19 mouse cellular contexts compared by ENCODE assay signal in the genomic region with DNA sequence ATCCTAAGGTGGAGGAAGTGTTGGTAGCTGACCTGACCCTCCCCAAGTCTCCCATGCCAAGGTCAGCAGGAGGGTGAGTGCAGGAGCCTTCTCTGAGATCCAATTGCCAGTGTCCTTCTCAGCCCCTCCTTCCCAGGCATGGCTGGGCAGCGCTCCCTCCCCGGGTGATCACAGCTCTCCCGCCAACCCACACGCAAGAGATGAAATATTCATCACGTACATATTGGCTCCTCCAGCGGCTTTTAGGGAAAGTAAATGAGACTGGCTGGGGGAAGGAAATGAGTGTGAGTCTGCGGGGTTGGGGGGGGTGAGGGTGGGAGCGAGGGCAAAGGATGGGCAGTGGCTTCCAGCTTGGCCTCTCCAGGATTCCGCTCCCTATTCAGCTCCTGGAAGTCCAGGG.
DNase-seq lines count a peak whose midpoint lies in the region; ATAC-seq lines count a peak whose summit lies in the region.
"Had no signal": no experiment of that assay in that cellular context is flagged by ENCODE, and none has a peak within 500 bp of the region (broad histone marks: within the 10 kb centered on the region; RNA-seq: fewer than 3 reads in every experiment).

No protein-coding gene starts in this region.

- H3K36me3 ChIP-seq in hindbrain, embryonic 11.5 days (ENCODE audit: control insufficient read depth, insufficient read depth, low read length), result no peaks in the 10 kb centered on the region
- H3K36me3 ChIP-seq in hindbrain, embryonic 16.5 days (ENCODE audit: control insufficient read depth, insufficient read depth, low read length), result no peaks in the 10 kb centered on the region
- no peaks in the 10 kb centered on the region for H3K36me3 ChIP-seq in midbrain, embryonic 15.5 days (replicated peaks)
- no peaks in the 10 kb centered on the region for H3K36me3 ChIP-seq in midbrain, embryonic 10.5 days
- no peaks in the 10 kb centered on the region for H3K36me3 ChIP-seq in hindbrain, embryonic 12.5 days
- no peaks in the 10 kb centered on the region for H3K36me3 ChIP-seq in hindbrain, embryonic 14.5 days (replicated peaks; ENCODE audit: control insufficient read depth, insufficient read depth)
- H3K36me3 ChIP-seq: embryonic facial prominence, embryonic 15.5 days; forebrain, embryonic 10.5 days; heart, embryonic 12.5 days; intestine, embryonic 15.5 days had no signal

- peak overlapping the region; percentile 39; the same call in 1 of the 2 replicates for H3K27ac ChIP-seq in hindbrain, embryonic 11.5 days (ENCODE audit: low read depth, low read length)
- H3K27ac ChIP-seq in hindbrain, embryonic 16.5 days (ENCODE audit: low read depth, low read length), result no peak overlapping the region
- H3K27ac ChIP-seq in midbrain, embryonic 15.5 days, result 0 out of 2 replicates have a peak overlapping the region, but pooled peaks have one; percentile 11
- H3K27ac ChIP-seq in midbrain, embryonic 10.5 days (replicated peaks), result no peak overlapping the region
- peak overlapping the region; percentile 48; the same call in 1 of the 2 replicates for H3K27ac ChIP-seq in hindbrain, embryonic 12.5 days
- H3K27ac ChIP-seq in hindbrain, embryonic 14.5 days, result peak overlapping the region; percentile 9; the same call in 1 of the 2 replicates
- H3K27ac ChIP-seq: embryonic facial prominence, embryonic 15.5 days; intestine, embryonic 15.5 days had no signal

- DNase-seq in hindbrain, embryonic 11.5 days (ENCODE audit: low spot score), result no peak
- no peak for DNase-seq in midbrain, embryonic 10.5 days (ENCODE audit: low spot score)
- no peak for DNase-seq in hindbrain, embryonic 14.5 days (ENCODE audit: low spot score)
- no peak for DNase-seq in left cerebral cortex, adult 8-10 months (ENCODE audit: low spot score in 2 of 2)
- DNase-seq: adrenal gland, adult 2 months; adrenal gland, postnatal 25 days; cerebellum, adult 8-10 months; cerebellum, postnatal 14 days; embryo, embryonic 11 days; gastrocnemius, postnatal 10 days; heart, postnatal 36 days had no signal

- H3K9me3 ChIP-seq in hindbrain, embryonic 11.5 days (ENCODE audit: control insufficient read depth, low read length), result no peaks in the 10 kb centered on the region
- no peaks in the 10 kb centered on the region for H3K9me3 ChIP-seq in hindbrain, embryonic 16.5 days (ENCODE audit: control insufficient read depth, low read length)
- H3K9me3 ChIP-seq in midbrain, embryonic 15.5 days, result no peaks in the 10 kb centered on the region
- H3K9me3 ChIP-seq in midbrain, embryonic 10.5 days (replicated peaks), result no peaks in the 10 kb centered on the region
- no peaks in the 10 kb centered on the region for H3K9me3 ChIP-seq in hindbrain, embryonic 12.5 days (replicated peaks)
- H3K9me3 ChIP-seq in hindbrain, embryonic 14.5 days (ENCODE audit: control insufficient read depth, low read length), result no peaks in the 10 kb centered on the region
- H3K9me3 ChIP-seq: embryonic facial prominence, embryonic 15.5 days; forebrain, embryonic 10.5 days; heart, embryonic 12.5 days; intestine, embryonic 15.5 days had no signal

- ATAC-seq in hindbrain, embryonic 11.5 days (ENCODE audit: low FRiP score), result no peak
- ATAC-seq in hindbrain, embryonic 16.5 days, result no peak
- no peak for ATAC-seq in midbrain, embryonic 15.5 days (replicated peaks)
- no peak for ATAC-seq in hindbrain, embryonic 12.5 days (ENCODE audit: low FRiP score)
- no peak for ATAC-seq in hindbrain, embryonic 14.5 days (ENCODE audit: low FRiP score)
- ATAC-seq: intestine, embryonic 15.5 days had no signal

- no peak overlapping the region for H3K9ac ChIP-seq in hindbrain, embryonic 11.5 days (ENCODE audit: low read depth, low read length)
- no peak overlapping the region for H3K9ac ChIP-seq in hindbrain, embryonic 16.5 days (ENCODE audit: low read depth, low read length)
- H3K9ac ChIP-seq in midbrain, embryonic 15.5 days, result no peak overlapping the region
- no peak overlapping the region for H3K9ac ChIP-seq in hindbrain, embryonic 12.5 days
- H3K9ac ChIP-seq in hindbrain, embryonic 14.5 days, result no peak overlapping the region
- H3K9ac ChIP-seq: embryonic facial prominence, embryonic 15.5 days; heart, embryonic 12.5 days; intestine, embryonic 15.5 days had no signal

- peaks cover 8% of the 10 kb centered on the region for H3K27me3 ChIP-seq in hindbrain, embryonic 11.5 days (ENCODE audit: control insufficient read depth, insufficient read depth, low read length)
- H3K27me3 ChIP-seq in hindbrain, embryonic 16.5 days (replicated peaks; ENCODE audit: control insufficient read depth, insufficient read depth, low read length), result no peaks in the 10 kb centered on the region
- H3K27me3 ChIP-seq in midbrain, embryonic 15.5 days (replicated peaks), result no peaks in the 10 kb centered on the region; the same call in 1 of the 2 replicates
- peaks cover 96% of the 10 kb centered on the region for H3K27me3 ChIP-seq in midbrain, embryonic 10.5 days (ENCODE audit: low read depth, poor library complexity, severe bottlenecking)
- H3K27me3 ChIP-seq in hindbrain, embryonic 12.5 days, result peaks cover 51% of the 10 kb centered on the region
- H3K27me3 ChIP-seq in hindbrain, embryonic 14.5 days (ENCODE audit: control insufficient read depth, insufficient read depth, low read length), result no peaks in the 10 kb centered on the region; the same call in none of the 2 replicates

- H3K4me3 ChIP-seq in hindbrain, embryonic 11.5 days (ENCODE audit: low read depth, low read length), result no peak overlapping the region
- no peak overlapping the region for H3K4me3 ChIP-seq in hindbrain, embryonic 16.5 days (ENCODE audit: low read length)
- no peak overlapping the region for H3K4me3 ChIP-seq in midbrain, embryonic 15.5 days
- H3K4me3 ChIP-seq in midbrain, embryonic 10.5 days, result no peak overlapping the region
- H3K4me3 ChIP-seq in hindbrain, embryonic 12.5 days, result no peak overlapping the region
- H3K4me3 ChIP-seq in hindbrain, embryonic 14.5 days (replicated peaks; ENCODE audit: low read length), result no peak overlapping the region
- H3K4me3 ChIP-seq: embryonic facial prominence, embryonic 15.5 days; erythroblast, embryonic 14.5 days; forebrain, embryonic 10.5 days; heart, embryonic 12.5 days; intestine, embryonic 15.5 days had no signal

- WGBS in hindbrain, embryonic 11.5 days, result 15% methylated on average over 9 of the region's 9 CpGs
- WGBS in hindbrain, embryonic 16.5 days, result 14% methylated on average over 9 of the region's 9 CpGs
- WGBS in midbrain, embryonic 15.5 days, result 14% methylated on average over 9 of the region's 9 CpGs
- 18% methylated on average over 9 of the region's 9 CpGs for WGBS in midbrain, embryonic 10.5 days
- WGBS in hindbrain, embryonic 12.5 days, result 14% methylated on average over 9 of the region's 9 CpGs
- 15% methylated on average over 9 of the region's 9 CpGs for whole genome bisulfite sequencing in hindbrain, embryonic 14.5 days

- no peak overlapping the region for H3K4me2 ChIP-seq in hindbrain, embryonic 11.5 days (replicated peaks; ENCODE audit: low read depth, low read length)
- no peak overlapping the region for H3K4me2 ChIP-seq in hindbrain, embryonic 16.5 days (ENCODE audit: low read length)
- no peak overlapping the region for H3K4me2 ChIP-seq in midbrain, embryonic 15.5 days
- H3K4me2 ChIP-seq in hindbrain, embryonic 12.5 days (replicated peaks), result no peak overlapping the region
- H3K4me2 ChIP-seq in hindbrain, embryonic 14.5 days (replicated peaks), result no peak overlapping the region
- H3K4me2 ChIP-seq: embryonic facial prominence, embryonic 15.5 days; heart, embryonic 12.5 days; intestine, embryonic 15.5 days had no signal

- H3K4me1 ChIP-seq in hindbrain, embryonic 11.5 days (replicated peaks; ENCODE audit: control insufficient read depth, insufficient read depth, low read length), result peaks cover 2% of the 10 kb centered on the region; the same call in 1 of the 2 replicates
- peaks cover 21% of the 10 kb centered on the region for H3K4me1 ChIP-seq in hindbrain, embryonic 16.5 days (ENCODE audit: control insufficient read depth, insufficient read depth, low read depth, low read length)
- peaks cover 46% of the 10 kb centered on the region for H3K4me1 ChIP-seq in midbrain, embryonic 15.5 days
- H3K4me1 ChIP-seq in midbrain, embryonic 10.5 days, result peaks cover 41% of the 10 kb centered on the region
- peaks cover 51% of the 10 kb centered on the region for H3K4me1 ChIP-seq in hindbrain, embryonic 12.5 days
- H3K4me1 ChIP-seq in hindbrain, embryonic 14.5 days (replicated peaks; ENCODE audit: control insufficient read depth, insufficient read depth, low read length), result peaks cover 33% of the 10 kb centered on the region
- H3K4me1 ChIP-seq: heart, embryonic 12.5 days had no signal

Comparison
In these comparisons a context has a peak if more than half of its experiments do, and no peak if none do; other contexts are left out.
1. H3K27ac ChIP-seq: peak in hindbrain, embryonic 11.5 days (single experiment), midbrain, embryonic 15.5 days (single experiment), hindbrain, embryonic 12.5 days (single experiment) and hindbrain, embryonic 14.5 days (single experiment); none in hindbrain, embryonic 16.5 days (single experiment) and midbrain, embryonic 10.5 days (single experiment).